Mouse (Mus musculus) inflammation-experienced regulatory T-cells, adult 6 months (primary cell): Measurements from ENCODE around the gene Gm5105. TPM values are rescaled to one million over a fixed set of nuclear protein-coding genes. Genes with fewer than 3 reads are reported as not detected.
A peak's percentile ranks its signal among the peaks of the same experiment; 100 is the strongest.

Source experiments
- ATAC-seq: one replicate; pipeline ENCODE4 v1.8.0; 2017
- polyA plus RNA-seq, 3 experiments: library from polyadenylated mRNA; unstranded; fragments of 100-300 nt; shearing (Covaris generic); gene quantifications; one replicate each; pipeline ENCODE4 v1.2.1; 2017

Gene Gm5105
- polyA plus RNA-seq, 3 experiments from 2014 or later = not detected

- no peak for ATAC-seq
Measured at GRCm38 (mm10) chr3:138022651-138023050, 44.5 kb downstream of the Gm5105 start.

DNA sequence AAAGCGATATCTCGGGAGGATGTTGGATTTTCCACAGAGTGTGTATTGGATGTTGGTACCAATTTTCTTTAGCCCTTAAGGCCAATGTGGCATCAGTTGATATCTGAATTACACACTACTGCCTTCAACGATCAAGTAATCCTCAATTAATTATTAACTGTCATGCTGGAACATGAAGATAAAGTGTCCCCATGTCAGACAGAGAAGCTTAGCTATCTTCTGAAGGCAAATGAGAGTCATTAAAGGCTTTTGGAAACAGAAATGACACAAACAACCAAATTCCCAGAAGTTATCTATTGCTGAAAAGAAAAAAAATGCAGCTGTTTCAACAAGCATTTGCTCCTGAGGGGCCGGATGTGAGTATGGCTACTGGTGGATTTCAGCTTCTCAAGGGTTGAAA, 45.2 kb downstream of the Gm5105 start:
- no peak for ATAC-seq

GRCm38 (mm10) chr3:138016810-138017209, 50.4 kb downstream of the Gm5105 start:
- no peak for ATAC-seq

DNA sequence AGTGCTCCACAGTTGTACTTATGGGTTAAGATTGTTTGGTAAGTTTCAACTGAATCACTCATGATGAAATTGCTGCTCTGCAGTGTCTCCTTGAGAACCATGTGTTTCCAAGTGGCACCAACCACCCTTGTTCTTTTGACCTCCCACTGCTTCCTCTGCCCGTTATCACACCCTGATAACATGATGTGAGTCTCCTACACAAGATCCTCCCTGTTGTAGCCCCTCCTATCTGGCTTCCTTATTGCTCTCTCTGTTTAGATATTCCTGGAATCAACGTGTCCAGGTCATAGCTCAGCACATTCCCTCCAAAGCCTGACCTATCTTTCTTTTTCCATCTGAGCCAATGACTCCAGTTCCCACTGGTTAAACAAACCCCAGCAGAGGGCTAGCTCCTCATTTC, 52.5 kb downstream of the Gm5105 start:
- ATAC-seq = no peak

DNA sequence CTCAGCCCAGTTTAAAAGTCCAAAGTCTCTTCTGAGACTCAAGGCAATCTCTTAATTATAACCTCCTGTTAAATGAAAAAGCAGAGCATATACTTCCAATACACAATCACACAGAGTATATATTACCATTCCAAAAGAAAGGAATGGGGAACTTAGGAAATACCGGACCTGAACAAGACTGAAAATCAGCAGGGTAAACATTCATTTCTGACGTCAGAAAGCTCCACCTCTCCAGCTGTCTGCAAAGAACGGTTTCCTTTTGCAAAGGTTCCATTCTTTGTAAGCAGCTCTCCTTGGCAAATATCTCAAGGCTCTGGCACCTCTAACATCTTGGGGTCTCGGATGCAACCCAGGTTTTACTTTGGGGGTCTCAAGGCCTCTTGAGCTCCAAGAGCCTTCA, 54.8 kb downstream of the Gm5105 start:
- ATAC-seq = no peak

DNA sequence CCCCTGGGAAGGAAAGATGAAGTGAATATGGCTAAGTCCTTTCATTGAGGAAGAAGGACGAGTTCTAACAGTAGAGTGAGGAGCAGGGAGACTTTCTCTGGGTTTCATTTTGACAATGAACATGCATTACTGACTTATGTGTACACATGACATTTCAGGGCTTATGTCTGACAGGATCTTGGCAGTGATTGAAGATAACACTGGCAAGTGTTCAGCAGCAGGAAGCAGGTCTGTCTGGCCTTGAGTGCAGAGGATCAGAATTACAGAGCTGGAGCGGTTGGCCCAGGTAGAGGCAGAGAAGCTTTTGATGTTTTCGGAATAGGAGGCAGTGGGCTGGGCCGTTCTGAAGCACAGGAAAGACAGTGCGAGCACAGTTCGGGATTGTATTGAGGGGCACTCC, 59.0 kb downstream of the Gm5105 start:
- ATAC-seq = peak; percentile 88

GRCm38 (mm10) chr3:138006896-138007295, 60.3 kb downstream of the Gm5105 start:
- no peak for ATAC-seq

DNA sequence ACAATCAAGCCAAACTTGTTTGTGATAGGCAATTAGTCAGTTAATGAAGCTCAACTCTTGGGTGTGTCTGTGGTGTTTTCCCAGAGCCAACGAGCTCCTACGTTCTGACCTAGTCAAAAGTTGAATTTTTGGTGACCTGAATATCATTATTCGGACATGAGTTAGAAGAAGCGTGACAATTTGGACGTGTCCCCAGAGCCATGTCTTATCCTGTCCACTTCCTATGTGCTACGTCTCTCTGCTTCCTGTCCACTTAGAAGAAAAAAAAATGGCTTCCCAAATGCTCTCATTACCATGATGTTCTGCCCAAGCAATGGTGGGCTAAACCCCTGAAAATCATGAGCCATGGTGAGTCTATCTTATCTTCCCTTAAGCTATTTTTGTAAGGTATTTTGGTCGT, 63.9 kb downstream of the Gm5105 start:
- no peak for ATAC-seq

DNA sequence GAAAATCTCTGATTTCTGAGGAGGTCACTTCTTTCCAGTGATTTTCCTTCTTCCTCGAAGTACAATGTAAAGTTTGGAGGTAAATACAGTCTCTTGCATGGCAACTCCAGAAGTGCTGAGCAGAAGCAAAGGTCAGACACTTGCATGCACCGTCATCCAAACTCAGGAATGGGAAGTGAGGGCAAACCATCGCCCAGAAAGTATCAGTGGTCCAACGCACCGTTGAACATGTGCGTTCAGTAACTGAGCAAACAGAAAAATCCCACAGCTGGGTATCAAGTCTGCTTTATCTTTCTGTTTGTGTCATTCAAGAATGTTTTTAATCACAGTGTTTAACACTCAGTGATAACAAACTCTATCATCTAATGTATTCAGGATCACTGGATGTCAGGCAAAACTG, 64.6 kb downstream of the Gm5105 start:
- ATAC-seq = no peak

DNA sequence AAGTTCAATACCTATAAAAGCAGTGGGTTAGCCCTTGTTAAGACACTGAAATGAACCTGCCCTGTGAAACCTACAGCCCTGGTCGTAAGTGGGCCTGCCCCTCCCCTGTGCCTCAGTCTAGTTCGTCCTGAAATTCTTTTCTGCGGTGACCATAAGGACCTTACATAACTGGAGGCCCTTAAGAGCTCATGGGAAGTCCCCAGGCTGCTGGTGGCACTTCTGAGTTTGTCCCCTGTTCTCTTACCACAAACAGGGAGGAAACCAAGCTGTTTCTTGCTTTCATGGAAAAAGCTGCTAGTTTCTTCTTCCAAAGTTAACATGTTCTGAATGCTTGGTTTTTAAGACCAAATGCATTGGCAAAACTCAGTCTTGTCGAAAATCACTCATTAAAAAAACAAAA, 65.3 kb downstream of the Gm5105 start:
- ATAC-seq = peak; percentile 60

- no peak for ATAC-seq
Measured at GRCm38 (mm10) chr3:138000724-138001069, 66.5 kb downstream of the Gm5105 start.

DNA sequence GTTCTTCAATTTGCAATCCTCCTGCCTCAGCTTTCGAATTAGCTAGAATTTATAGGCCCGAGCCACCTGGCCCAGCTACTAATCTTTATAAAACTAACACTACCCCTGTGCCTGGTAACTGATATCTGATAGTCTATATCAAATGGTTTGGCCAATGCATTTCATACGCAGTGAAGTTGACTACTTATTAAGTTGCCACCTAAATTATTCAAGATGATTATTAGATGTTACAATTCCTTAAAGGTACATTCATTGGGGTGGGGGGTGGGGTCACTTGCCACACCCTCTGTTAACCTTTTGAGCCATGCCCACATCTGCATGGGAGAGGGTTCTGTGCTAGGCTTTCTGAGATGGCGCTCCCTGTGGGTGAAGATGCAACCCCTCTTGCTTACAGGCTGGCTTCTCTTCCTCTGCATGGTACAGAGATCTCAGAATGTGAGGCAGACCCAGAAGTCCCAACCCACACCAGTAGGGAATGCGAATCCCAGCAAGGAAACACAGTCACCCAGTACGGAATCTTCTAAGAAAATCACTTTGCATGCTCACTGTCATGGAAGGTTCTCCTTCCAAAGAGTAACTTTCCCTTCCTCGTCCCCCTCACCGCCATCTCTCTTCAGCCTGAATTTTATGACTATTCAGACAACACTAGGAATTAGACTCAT, 67.0 kb downstream of the Gm5105 start:
- no peak for ATAC-seq

DNA sequence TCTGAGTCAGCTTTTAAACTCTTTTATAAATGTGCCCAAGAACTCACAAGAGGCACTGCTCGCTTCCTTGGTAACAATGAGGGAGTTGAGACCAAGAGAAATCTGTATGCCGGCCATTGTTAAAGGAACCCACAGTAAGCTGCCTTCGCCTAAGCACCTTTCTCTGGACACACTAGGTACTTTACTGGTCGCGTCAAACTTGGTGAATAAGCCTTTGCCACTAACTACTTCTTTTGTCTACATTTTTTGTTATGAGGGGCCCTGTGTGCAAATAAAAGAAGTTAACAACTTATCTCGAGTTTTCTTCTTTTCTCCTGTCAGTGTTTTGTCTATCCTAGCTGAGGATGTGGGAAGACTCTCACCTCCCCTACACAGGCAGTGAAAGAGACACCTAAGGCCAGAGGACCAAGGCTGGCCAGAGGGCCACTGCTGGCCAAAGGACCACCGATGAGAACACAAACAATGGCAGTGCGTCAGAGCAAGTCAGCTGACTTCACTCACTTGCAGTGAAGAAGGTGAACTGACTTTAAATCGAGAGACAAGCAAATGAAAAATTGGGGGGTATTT, 67.9 kb downstream of the Gm5105 start:
- peak; percentile 5 for ATAC-seq

Other genes with a start within 250 kb of the Gm5105 start
- gene H2afz, start 202.9 kb downstream of the Gm5105 start, polyA plus RNA-seq = 1,000 to 10,000 TPM; 1,209 to 2,935 (median 1,492) TPM
- gene Dnajb14, start 199.7 kb downstream of the Gm5105 start, polyA plus RNA-seq = 1 to 10 TPM; 4.5 to 6.1 (median 5.6) TPM
- gene Lamtor3, start 148.9 kb downstream of the Gm5105 start, polyA plus RNA-seq = 100 to 1,000 TPM in 1 of 3 experiments, 10 to 100 TPM in 2; 65.0 to 110 (median 74.0) TPM
- 10 to 100 TPM; 74.8 to 86.0 (median 84.5) TPM for gene Dapp1, start 85.8 kb downstream of the Gm5105 start, polyA plus RNA-seq
- not detected for gene 1110002E22Rik, start 2.3 kb downstream of the Gm5105 start, polyA plus RNA-seq
- gene Trmt10a, start 76.1 kb upstream of the Gm5105 start, polyA plus RNA-seq = 10 to 100 TPM in 2 of 3 experiments, 1 to 10 TPM in 1; 9.3 to 11.3 (median 10.4) TPM
- gene Mttp, start 77.6 kb upstream of the Gm5105 start, polyA plus RNA-seq = 1 to 10 TPM; 2.8 to 7.3 (median 2.9) TPM
- gene 4930579F01Rik, start 126.4 kb upstream of the Gm5105 start, polyA plus RNA-seq = not detected
- not detected for gene Adh7, start 150.4 kb upstream of the Gm5105 start, polyA plus RNA-seq
- 1 to 10 TPM in 2 of 3 experiments, not detected in 1; 1.9 to 3.3 TPM for gene Adh1, start 193.6 kb upstream of the Gm5105 start, polyA plus RNA-seq
- gene Adh6a, start 245.9 kb upstream of the Gm5105 start, polyA plus RNA-seq = not detected